Mouse (Mus musculus) right cerebral cortex, postnatal 4 days (tissue): ENCODE results near the gene Tnfaip8l1.

Source experiments
- DNase-seq: peaks from one replicate; pipeline ENCODE4 v3.0.0-alpha.2; 2022

The Tnfaip8l1 gene

DNA sequence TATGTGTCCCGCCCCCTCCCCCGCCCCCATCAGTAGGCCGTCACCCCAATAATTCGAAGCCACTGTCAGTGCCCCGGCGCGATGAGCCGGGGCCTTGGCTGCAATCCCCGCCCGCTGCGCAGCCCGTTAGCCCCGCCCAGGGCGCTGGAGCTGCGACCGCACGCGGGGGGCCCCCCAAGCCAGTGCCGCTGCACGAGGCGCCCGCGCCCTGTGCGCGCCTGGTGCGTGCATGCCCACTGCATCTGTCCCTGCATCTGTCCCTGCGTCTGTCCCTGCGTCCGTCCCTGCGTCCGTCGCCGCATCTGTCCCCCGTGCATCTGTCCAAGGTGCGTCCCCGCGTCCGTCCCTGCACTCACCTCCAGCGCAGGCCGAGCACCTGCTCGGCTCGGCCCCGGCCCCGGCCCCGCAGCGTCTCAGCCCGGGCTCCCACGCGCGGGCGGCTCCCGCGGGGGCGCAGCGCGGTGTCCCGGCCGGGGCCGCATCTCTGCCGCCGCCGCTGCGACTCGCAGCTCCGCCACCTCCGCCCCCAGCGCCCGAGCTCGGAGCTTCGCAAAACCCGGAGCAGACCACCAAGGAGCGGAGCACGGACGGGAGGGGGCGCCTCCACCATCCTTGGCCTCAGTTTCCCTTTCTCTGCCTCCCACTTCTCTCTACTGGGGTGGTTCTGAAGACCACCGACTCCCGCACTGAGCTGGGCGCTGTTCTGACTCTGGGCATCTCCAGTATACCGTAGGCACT is 22.2 kb upstream of the Tnfaip8l1 start, which contains the start of gene Sema6b:
TSS of gene Sema6b (minus strand) at position 486 of the 738 bp plus-strand sequence.
- peak; percentile 86 for DNase-seq

- DNase-seq: peak; percentile 65
These were observed 20.3 kb upstream of the Tnfaip8l1 start for GRCm38 (mm10) chr17:56141702-56142605.

DNA sequence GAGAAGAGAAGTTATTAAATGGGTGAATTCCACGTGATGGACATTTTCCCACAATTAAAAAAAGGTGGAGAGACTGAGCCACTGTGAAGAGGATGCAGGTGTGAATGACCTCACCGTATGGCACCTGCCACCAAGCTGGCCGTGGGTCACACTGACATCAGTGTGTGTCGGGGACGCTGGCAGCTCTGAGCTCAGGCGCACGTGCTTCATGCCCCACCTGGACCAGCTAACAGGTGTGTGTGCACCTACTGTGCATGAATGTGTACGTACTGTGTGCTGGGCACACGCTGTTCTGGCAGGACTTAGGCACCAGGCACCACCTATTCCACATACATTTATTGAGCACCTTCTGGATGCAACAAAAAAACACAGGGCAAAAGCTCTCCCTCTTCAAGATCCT is 17.7 kb upstream of the Tnfaip8l1 start:
- no peak for DNase-seq

DNA sequence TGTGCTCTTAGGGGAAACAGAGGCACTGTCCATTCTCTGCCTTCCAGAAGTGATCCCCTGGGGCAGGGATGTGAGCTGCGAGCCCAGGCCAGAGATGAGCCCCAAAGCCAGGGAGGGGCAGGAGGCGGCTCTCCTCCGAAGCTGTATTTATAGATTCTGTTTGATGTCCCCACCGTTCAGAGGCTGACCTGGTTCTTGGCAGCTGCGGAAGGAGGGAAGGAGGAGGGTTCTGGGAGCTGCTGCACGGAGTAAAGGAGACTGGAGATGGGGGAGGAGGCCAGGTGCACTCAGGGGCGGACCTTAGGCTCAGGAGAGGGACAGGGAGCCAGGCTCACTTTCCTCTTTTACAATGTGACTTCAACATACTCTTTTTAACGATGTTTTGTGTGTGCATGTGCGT is 16.1 kb upstream of the Tnfaip8l1 start:
- no peak for DNase-seq

GRCm38 (mm10) chr17:56147420-56147819 is 14.9 kb upstream of the Tnfaip8l1 start:
- DNase-seq: no peak

GRCm38 (mm10) chr17:56148280-56148679 is 14.0 kb upstream of the Tnfaip8l1 start:
- DNase-seq: no peak

- no peak for DNase-seq
These were observed 13.3 kb upstream of the Tnfaip8l1 start for GRCm38 (mm10) chr17:56148790-56149618.

DNA sequence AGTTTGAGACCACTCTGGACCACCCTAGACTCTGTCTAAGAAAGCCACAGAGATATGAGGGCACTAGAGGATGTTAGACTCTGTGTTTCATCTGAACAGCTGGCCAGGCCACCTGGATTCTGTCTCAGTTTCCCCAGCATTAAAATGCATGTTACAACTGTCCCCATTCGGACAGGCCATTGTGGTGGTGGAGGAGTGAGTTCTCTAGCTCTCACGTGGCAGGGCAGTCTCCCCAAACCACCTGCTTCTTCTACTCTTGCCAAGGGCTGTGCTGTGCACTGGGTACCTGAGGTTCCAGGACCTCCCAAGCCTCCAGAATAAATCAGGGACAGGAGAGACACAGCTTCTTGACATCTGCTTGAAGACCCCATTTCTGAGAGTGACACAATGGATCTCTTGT is 12.4 kb upstream of the Tnfaip8l1 start:
- no peak for DNase-seq

DNA sequence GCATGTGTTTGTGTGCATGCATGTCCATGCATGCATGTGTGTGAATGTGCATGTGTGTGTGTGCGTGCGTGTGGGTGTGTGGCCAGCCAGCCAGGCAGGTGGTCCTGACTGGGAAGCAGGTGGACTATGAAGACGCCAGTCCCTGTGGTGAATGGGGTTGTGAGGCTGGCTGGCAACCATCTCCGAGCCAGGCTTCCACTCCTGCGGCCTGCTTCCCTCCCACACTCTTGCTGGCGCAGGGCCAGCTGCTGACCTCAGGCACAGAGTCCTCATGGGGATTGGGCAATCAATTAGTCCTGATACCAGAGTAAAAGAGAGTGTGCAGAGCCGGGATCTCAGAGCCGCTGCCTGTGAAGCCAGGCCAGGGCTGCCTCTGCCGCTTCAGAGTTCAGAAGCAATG is 8.6 kb upstream of the Tnfaip8l1 start:
- peak; percentile 49 for DNase-seq

DNA sequence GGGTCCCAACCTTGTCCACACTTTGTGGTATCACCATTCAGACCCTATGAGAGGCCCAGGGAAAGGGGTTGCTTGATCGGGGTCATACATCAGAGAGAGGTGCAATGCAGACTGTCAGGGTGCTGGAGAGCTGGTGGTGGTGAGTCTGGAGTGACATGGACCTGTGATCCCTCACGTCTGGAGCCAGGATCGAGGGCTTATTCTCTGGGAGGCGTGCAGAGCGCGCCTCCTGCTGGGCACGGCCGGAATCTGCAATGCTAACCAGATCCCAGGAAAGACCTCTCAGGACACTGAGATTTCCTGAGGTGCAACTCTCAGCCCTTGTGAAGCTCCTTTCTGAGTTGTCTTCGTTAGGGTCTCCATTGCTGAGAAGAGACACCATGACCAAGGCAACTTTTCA is 2.5 kb upstream of the Tnfaip8l1 start:
- peak; percentile 55 for DNase-seq

DNA sequence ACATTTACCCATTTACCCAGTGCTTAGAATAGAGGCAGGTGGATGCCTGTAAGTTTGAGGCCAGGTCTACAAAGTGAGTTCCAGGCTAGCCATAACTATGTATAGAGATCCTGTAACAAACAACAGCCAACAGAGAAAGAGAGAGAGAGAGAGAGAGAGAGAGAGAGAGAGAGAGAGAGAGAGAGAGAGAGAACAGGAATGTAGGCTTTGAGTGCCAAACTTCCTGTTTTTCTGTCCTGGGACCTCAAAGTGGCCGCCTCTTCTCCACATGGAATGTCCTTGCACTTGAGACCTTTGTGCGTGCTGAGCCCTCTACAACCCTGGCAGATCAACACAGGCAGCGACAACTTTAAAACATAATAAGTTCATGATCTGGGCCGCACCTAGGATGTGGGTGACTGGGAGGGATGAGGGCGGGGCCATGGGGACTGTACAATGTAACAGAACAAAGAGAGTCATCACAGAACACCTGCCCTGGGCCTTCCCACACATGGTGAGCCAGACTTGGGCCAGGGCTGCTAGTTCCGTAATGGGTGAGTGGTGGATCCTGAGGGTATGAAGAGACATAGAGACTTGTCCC is 1.3 kb downstream of the Tnfaip8l1 start:
- DNase-seq: no peak

DNA sequence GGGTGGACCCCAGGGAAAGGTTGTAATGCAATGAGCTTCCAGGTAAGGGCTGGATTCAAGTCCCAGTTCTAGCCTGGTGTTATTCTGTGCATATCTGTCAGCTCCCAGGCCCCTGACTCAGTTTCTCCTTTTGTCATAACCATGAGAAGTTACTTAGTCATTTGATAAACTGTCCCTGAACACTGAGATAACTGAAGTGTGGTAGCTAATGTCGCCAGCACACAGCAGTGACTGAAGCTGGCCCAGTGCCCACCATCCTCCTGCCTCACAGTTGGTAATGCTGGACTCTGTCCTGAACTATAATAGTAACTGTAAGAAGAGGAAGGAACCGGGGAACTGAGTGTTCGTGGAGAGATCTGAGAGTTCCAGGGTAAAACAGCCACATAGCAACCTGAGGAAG is 2.2 kb downstream of the Tnfaip8l1 start:
- no peak for DNase-seq

GRCm38 (mm10) chr17:56165671-56166070 is 3.4 kb downstream of the Tnfaip8l1 start:
- DNase-seq: no peak

DNA sequence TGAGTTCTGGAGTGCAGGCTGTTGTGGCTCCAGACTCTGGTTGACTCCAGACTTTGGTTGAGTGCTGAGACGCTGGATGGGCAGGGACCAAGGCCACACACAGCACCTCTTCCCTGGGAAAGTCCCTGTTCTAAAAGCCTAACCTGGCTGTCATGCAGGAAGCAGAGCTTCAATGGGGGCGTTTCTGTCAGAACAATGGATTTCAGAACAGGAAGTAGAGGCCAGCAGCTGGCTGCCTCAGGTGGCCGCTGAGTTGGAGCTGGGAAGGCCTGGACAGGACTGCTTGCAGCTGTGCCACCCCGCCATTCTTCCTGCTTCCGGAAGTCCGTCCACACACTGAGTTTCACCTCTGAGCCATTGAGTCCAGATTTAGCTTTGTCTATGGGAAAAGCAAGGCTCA is 7.6 kb downstream of the Tnfaip8l1 start:
- no peak for DNase-seq

GRCm38 (mm10) chr17:56170636-56171035 is 8.4 kb downstream of the Tnfaip8l1 start:
- DNase-seq: no peak

- no peak for DNase-seq
These were observed 9.2 kb downstream of the Tnfaip8l1 start for GRCm38 (mm10) chr17:56171456-56171855.

GRCm38 (mm10) chr17:56171881-56172280 is 9.6 kb downstream of the Tnfaip8l1 start:
- no peak for DNase-seq

- DNase-seq: no peak
These were observed 11.2 kb downstream of the Tnfaip8l1 start for GRCm38 (mm10) chr17:56173401-56174046.

DNA sequence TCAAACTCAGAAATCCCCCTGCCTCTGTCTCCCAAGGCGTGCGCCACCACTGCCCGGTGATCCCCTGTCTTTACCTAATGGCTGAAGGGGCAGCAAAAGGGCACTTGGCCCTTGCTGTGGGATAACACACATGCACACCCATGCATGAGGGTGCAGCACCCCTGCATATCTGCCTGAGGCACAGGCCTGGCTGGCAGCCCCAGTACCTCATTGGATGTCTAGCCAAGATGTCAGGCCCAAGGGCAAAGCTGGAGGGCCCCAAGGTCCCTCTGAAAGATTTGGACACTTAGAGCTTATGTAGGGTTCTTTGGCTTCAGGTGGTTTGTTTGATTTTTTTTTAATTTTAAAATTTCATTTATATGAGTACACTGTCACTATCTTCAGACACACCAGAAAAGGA is 13.1 kb downstream of the Tnfaip8l1 start:
- no peak for DNase-seq

GRCm38 (mm10) chr17:56182975-56183657 is 20.8 kb downstream of the Tnfaip8l1 start:
- no peak for DNase-seq

GRCm38 (mm10) chr17:56183658-56184103 is 21.4 kb downstream of the Tnfaip8l1 start, which contains the start of gene Mydgf:
Mydgf (minus strand) TSS chr17:56183920.
- peak; percentile 96 for DNase-seq
